Mouse (Mus musculus): ENCODE results near the gene 6430531B16Rik. TPM values are rescaled to one million over a fixed set of nuclear protein-coding genes. Genes with fewer than 3 reads are reported as not detected.
A peak's percentile ranks its signal among the peaks of the same experiment; 100 is the strongest.

Gene 6430531B16Rik
- polyA plus RNA-seq, 1 experiment from 2014 or later = 0.29 TPM

DNA sequence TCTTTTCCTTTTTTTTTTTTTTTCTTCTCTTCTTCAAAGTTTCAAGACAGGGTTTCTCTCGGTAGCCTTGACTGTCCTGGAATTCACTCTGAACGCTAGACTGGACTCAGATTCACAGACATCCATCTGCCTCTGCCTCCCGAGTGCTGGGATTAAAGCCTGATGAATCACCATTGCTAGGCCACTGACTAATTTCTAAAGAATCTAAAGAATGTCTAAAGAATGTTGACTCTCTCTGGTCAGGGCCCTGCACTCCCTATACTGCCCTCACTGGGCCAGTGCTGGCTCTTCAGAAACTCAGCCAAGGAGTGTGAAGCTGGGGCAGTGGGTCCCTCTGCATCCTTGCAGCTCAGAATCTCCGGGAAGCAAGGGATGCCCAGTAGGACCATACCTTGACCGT is 3.1 kb downstream of the 6430531B16Rik start:
- Histone ChIP-seq H3K27ac (ENCODE audit: low read depth, low read length) (no peak overlapping the region), H3K4me3 (ENCODE audit: low read depth, low read length) (no peak overlapping the region), H3K36me3 (ENCODE audit: control insufficient read depth, insufficient read depth, low read length) (no peaks in the 10 kb centered on the region), H3K27me3 (ENCODE audit: control insufficient read depth, insufficient read depth, low read length) (peaks cover 51% of the 10 kb centered on the region), H3K9me3 (replicated peaks; ENCODE audit: control insufficient read depth, low read length) (no peaks in the 10 kb centered on the region), H3K4me1 (ENCODE audit: control insufficient read depth, insufficient read depth, low read length) (peaks cover 6% of the 10 kb centered on the region), H3K4me2 (no peak overlapping the region), H3K9ac (ENCODE audit: low read depth, low read length) (no peak overlapping the region)
- no peak for ATAC-seq (replicated peaks; ENCODE audit: insufficient number of reproducible peaks, low FRiP score, low TSS enrichment)
- WGBS (ENCODE audit: insufficient replicate concordance) = 42% methylated on average over 5 of the region's 5 CpGs

DNA sequence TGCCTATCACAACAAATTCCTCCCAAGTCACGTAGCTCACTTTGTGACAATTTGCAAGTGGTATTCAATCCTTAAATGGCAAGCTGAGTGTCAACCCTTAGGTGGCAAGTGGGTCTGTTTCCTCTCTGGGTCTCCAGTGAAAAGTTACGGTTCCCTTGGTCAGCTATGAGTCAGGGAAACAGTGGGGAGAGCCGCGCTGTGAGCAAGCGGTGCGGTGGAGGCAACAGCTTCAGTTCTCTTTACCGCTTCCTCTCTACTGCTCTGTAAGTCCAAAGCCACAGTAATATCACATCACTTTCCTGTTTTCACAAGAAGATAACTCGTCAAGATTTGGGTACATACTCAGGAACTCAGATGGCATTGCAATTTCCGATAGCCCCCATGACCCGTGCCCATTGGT is 4.2 kb downstream of the 6430531B16Rik start:
- no peak overlapping the region for H3K4me3 ChIP-seq (ENCODE audit: low read depth, low read length)
- peaks cover 6% of the 10 kb centered on the region for H3K4me1 ChIP-seq (ENCODE audit: control insufficient read depth, insufficient read depth, low read length)
- ATAC-seq (replicated peaks; ENCODE audit: insufficient number of reproducible peaks, low FRiP score, low TSS enrichment) = no peak
- WGBS (ENCODE audit: insufficient replicate concordance) = 71% methylated on average over 10 of the region's 10 CpGs
- H3K4me2 ChIP-seq = no peak overlapping the region
- H3K9ac ChIP-seq (ENCODE audit: low read depth, low read length) = no peak overlapping the region
- H3K27me3 ChIP-seq (ENCODE audit: control insufficient read depth, insufficient read depth, low read length) = peaks cover 53% of the 10 kb centered on the region
- no peaks in the 10 kb centered on the region for H3K9me3 ChIP-seq (replicated peaks; ENCODE audit: control insufficient read depth, low read length)
- no peaks in the 10 kb centered on the region for H3K36me3 ChIP-seq (ENCODE audit: control insufficient read depth, insufficient read depth, low read length)
- no peak overlapping the region for H3K27ac ChIP-seq (ENCODE audit: low read depth, low read length)

DNA sequence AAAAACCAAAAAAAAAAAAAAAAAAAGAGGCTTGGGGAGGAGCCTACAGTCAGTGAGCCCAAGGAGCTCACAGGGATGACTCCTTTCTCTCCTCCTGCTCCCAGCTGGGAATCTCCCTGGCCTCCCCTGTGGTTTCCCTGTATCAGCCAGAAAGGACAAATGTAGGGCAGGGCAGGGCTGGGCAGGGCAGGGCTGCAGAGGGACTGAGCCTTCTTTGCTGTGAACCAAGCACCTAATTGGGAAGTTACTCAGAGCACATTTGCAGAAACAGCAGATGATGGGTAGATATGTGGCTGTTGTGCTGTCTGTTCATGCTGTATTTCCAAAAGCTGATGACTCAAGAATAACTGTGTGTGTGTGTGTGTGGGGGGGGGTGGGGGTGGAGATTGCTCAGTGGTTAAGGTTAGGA is 5.6 kb downstream of the 6430531B16Rik start:
- Histone ChIP-seq H3K4me2 (no peak overlapping the region), H3K4me1 (ENCODE audit: control insufficient read depth, insufficient read depth, low read length) (no peaks in the 10 kb centered on the region), H3K27me3 (ENCODE audit: control insufficient read depth, insufficient read depth, low read length) (peaks cover 44% of the 10 kb centered on the region), H3K4me3 (ENCODE audit: low read depth, low read length) (no peak overlapping the region), H3K27ac (ENCODE audit: low read depth, low read length) (no peak overlapping the region), H3K36me3 (ENCODE audit: control insufficient read depth, insufficient read depth, low read length) (no peaks in the 10 kb centered on the region), H3K9ac (ENCODE audit: low read depth, low read length) (no peak overlapping the region), H3K9me3 (replicated peaks; ENCODE audit: control insufficient read depth, low read length) (no peaks in the 10 kb centered on the region)
- ATAC-seq (replicated peaks; ENCODE audit: insufficient number of reproducible peaks, low FRiP score, low TSS enrichment) = no peak

DNA sequence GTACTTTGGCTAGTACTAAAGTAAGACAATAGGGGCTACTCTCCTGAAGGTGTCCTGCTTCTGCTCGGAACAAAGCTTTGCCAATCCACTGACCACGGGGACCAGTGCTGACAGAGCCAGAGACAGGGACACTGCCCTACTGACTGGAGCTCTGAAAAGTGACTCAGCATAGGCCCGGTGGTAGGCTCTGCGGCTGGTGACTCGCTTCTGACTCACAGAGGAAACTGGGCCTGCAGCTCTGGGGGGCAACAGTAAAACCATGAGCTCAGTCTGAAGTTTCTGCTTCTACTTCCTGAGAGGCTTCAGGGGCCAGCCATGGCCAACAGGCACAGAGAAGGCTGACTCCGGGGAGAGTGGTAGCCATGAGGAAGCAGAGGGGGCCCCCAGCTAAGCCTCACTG is 7.1 kb downstream of the 6430531B16Rik start:
- 56% methylated on average over 6 of the region's 6 CpGs for WGBS (ENCODE audit: insufficient replicate concordance)
- Histone ChIP-seq H3K9me3 (replicated peaks; ENCODE audit: control insufficient read depth, low read length) (no peaks in the 10 kb centered on the region), H3K27me3 (ENCODE audit: control insufficient read depth, insufficient read depth, low read length) (peaks cover 38% of the 10 kb centered on the region), H3K9ac (ENCODE audit: low read depth, low read length) (0 out of 2 replicates have a peak overlapping the region, but pooled peaks have one; percentile 34), H3K4me2 (no peak overlapping the region), H3K4me3 (ENCODE audit: low read depth, low read length) (no peak overlapping the region), H3K36me3 (ENCODE audit: control insufficient read depth, insufficient read depth, low read length) (no peaks in the 10 kb centered on the region), H3K27ac (ENCODE audit: low read depth, low read length) (no peak overlapping the region), H3K4me1 (ENCODE audit: control insufficient read depth, insufficient read depth, low read length) (no peaks in the 10 kb centered on the region)
- ATAC-seq (replicated peaks; ENCODE audit: insufficient number of reproducible peaks, low FRiP score, low TSS enrichment) = no peak

DNA sequence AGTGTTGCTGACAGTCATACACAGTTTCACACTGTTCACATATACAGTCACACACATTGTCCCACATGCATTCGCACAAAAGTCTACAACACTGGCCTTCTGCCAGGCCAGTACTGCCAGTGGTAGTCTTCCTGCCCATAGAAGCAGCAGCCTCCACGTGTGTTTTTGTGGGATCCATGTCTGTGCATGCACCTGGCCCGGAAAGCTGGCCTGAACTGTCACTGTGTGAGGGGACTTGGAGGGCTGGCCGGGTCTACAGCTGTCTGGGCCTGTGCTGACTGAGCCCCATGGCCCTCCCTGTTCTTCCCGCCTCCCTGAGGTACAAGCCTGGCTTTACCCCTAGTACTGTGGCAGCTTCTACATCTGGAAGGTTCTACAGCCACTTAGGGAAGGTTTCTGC is 7.6 kb downstream of the 6430531B16Rik start:
- no peak for ATAC-seq (replicated peaks; ENCODE audit: insufficient number of reproducible peaks, low FRiP score, low TSS enrichment)
- H3K4me3 ChIP-seq (ENCODE audit: low read depth, low read length) = no peak overlapping the region
- 0 out of 2 replicates have a peak overlapping the region, but pooled peaks have one; percentile 34 for H3K9ac ChIP-seq (ENCODE audit: low read depth, low read length)
- no peak overlapping the region for H3K27ac ChIP-seq (ENCODE audit: low read depth, low read length)
- WGBS (ENCODE audit: insufficient replicate concordance) = 73% methylated on average over 5 of the region's 5 CpGs
- no peaks in the 10 kb centered on the region for H3K9me3 ChIP-seq (replicated peaks; ENCODE audit: control insufficient read depth, low read length)
- no peaks in the 10 kb centered on the region for H3K36me3 ChIP-seq (ENCODE audit: control insufficient read depth, insufficient read depth, low read length)
- H3K4me2 ChIP-seq = no peak overlapping the region
- no peaks in the 10 kb centered on the region for H3K4me1 ChIP-seq (ENCODE audit: control insufficient read depth, insufficient read depth, low read length)
- peaks cover 34% of the 10 kb centered on the region for H3K27me3 ChIP-seq (ENCODE audit: control insufficient read depth, insufficient read depth, low read length)

DNA sequence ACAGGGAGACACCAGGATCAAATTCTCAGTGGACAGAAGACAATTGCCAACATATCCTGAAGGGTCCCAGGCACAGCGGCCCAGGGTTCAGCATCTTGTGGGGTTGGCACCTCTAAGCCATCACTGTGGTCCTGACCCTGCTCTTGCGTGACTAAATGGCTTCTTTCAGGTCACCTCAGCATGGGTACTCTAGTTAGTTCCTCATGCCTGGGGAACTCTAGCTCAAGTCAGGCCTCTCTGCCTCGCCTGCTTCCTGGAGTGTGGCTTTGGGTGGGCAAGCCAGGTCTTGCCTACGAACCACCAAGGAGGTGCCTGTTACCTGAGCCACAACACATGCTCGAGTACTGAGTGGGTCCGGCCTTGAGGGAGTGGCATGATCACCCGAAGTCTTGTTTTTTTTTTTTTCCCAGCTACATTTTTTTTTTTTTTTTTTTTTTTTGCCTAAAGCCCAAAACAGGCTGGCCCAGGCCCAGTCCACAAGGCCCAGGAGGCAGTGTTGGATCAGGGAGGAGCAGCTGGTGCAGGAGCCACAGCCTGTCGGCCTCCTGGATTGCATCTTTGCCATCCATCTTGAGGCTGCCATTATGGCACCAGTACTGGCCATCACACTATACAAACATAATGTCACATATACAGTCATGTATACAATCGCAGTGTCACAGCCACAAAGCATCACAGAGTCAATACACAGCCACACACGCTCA is 8.2 kb downstream of the 6430531B16Rik start:
- peaks cover 31% of the 10 kb centered on the region for H3K27me3 ChIP-seq (ENCODE audit: control insufficient read depth, insufficient read depth, low read length)
- no peaks in the 10 kb centered on the region for H3K4me1 ChIP-seq (ENCODE audit: control insufficient read depth, insufficient read depth, low read length)
- H3K4me2 ChIP-seq = no peak overlapping the region
- WGBS (ENCODE audit: insufficient replicate concordance) = 80% methylated on average over 10 of the region's 10 CpGs
- no peaks in the 10 kb centered on the region for H3K36me3 ChIP-seq (ENCODE audit: control insufficient read depth, insufficient read depth, low read length)
- no peaks in the 10 kb centered on the region for H3K9me3 ChIP-seq (replicated peaks; ENCODE audit: control insufficient read depth, low read length)
- no peak overlapping the region for H3K4me3 ChIP-seq (ENCODE audit: low read depth, low read length)
- H3K27ac ChIP-seq (ENCODE audit: low read depth, low read length) = no peak overlapping the region
- ATAC-seq (replicated peaks; ENCODE audit: insufficient number of reproducible peaks, low FRiP score, low TSS enrichment) = no peak
- H3K9ac ChIP-seq (ENCODE audit: low read depth, low read length) = no peak overlapping the region

DNA sequence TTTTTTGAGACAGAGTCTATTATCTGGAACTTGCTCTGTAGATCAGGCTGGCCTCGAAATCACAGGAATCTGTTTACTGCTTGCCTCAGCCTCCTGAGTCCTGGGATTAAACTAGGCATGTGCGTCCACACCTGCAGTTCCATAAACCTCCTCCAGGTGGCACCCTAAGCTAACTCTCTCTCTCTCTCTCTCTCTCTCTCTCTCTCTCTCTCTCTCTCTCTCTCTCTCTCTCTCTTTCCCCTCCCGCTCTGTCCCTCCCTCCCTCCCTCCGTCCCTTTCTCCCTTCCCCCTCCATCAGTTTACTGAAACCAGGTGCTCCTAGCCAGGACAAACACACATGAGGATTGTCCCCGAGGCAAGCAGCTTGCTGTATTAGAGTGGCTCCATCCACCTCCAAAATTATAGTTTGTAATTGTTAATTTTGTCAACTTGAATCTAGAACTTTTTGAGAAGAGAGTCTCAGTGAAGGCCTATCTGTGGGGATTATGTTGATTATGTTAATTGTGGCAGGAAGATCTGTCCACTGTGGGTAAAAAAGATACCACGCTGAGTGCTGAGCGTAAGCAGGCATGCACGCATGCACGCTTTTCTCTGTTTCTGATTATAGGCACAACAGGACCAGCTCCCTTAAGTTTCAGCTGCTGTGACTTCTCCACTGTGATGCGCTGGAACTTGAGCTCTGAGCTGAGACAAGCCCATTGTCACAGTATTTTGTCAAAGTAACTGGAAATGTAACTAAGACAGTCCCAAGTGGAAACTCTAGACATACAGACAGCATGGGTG is 9.0 kb downstream of the 6430531B16Rik start:
- no peak for ATAC-seq (replicated peaks; ENCODE audit: insufficient number of reproducible peaks, low FRiP score, low TSS enrichment)
- Histone ChIP-seq H3K9ac (ENCODE audit: low read depth, low read length) (no peak overlapping the region), H3K27me3 (ENCODE audit: control insufficient read depth, insufficient read depth, low read length) (peaks cover 31% of the 10 kb centered on the region), H3K4me2 (no peak overlapping the region), H3K4me3 (ENCODE audit: low read depth, low read length) (no peak overlapping the region), H3K9me3 (replicated peaks; ENCODE audit: control insufficient read depth, low read length) (no peaks in the 10 kb centered on the region), H3K4me1 (ENCODE audit: control insufficient read depth, insufficient read depth, low read length) (no peaks in the 10 kb centered on the region), H3K27ac (ENCODE audit: low read depth, low read length) (no peak overlapping the region), H3K36me3 (ENCODE audit: control insufficient read depth, insufficient read depth, low read length) (no peaks in the 10 kb centered on the region)
- WGBS (ENCODE audit: insufficient replicate concordance) = 48% methylated on average over 9 of the region's 10 CpGs

DNA sequence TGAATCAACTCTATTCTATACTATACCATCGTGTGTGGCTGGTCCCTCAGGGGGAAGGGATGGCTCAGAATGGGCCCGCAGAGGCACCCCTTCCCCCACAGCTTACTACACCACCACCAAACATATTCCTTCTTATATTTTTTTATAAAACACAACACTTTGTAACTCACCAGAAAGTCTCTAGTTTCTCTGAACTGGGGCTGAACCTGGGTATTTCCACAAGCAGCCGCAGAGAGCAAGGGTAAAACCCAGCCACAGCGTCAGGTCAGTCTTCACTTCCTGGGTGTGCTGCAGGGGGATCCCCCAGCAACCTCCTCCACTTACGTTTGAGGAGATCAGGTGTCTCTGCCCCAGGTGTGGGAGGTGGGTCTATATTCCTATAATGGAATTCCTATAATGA is 10.1 kb downstream of the 6430531B16Rik start:
- H3K4me2 ChIP-seq = no peak overlapping the region
- H3K27me3 ChIP-seq (ENCODE audit: control insufficient read depth, insufficient read depth, low read length) = peaks cover 31% of the 10 kb centered on the region
- no peak for ATAC-seq (replicated peaks; ENCODE audit: insufficient number of reproducible peaks, low FRiP score, low TSS enrichment)
- H3K36me3 ChIP-seq (ENCODE audit: control insufficient read depth, insufficient read depth, low read length) = no peaks in the 10 kb centered on the region
- no peak overlapping the region for H3K27ac ChIP-seq (ENCODE audit: low read depth, low read length)
- no peaks in the 10 kb centered on the region for H3K9me3 ChIP-seq (replicated peaks; ENCODE audit: control insufficient read depth, low read length)
- no peaks in the 10 kb centered on the region for H3K4me1 ChIP-seq (ENCODE audit: control insufficient read depth, insufficient read depth, low read length)
- no peak overlapping the region for H3K9ac ChIP-seq (ENCODE audit: low read depth, low read length)
- WGBS (ENCODE audit: insufficient replicate concordance) = 58% methylated on average over 5 of the region's 5 CpGs
- no peak overlapping the region for H3K4me3 ChIP-seq (ENCODE audit: low read depth, low read length)

Data from heart, embryonic 11.5 days (tissue).